Mouse (Mus musculus) thymus, adult 2 months (tissue): ENCODE measurements around the gene 2010111I01Rik.

Experiments
- CTCF ChIP-seq: fragments of 200-500 bp; IDR thresholded peaks from 2 replicates; pipeline ENCODE4 v1.5.1; 2012; ENCODE audit warnings: mild to moderate bottlenecking, control low read depth, low read length, moderate library complexity, borderline replicate concordance; ENCODE audit not compliant: control insufficient read depth, poor library complexity, insufficient read depth; ENCODE audit errors: extremely low read depth
- POLR2A ChIP-seq: fragments of 200-500 bp; IDR thresholded peaks from 2 replicates; pipeline ENCODE4 v1.6.1; 2012; ENCODE audit warnings: mild to moderate bottlenecking, low read length, control low read depth, moderate library complexity; ENCODE audit not compliant: control insufficient read depth, poor library complexity, insufficient read depth; ENCODE audit errors: extremely low read depth

- TF ChIP-seq POLR2A (peak; percentile 86), CTCF (no peak)
These were observed 275.4 kb downstream of the 2010111I01Rik start for GRCm38 (mm10) chr13:63239877-63240671.
